Mouse (Mus musculus): ENCODE results near the gene Met.

DNA sequence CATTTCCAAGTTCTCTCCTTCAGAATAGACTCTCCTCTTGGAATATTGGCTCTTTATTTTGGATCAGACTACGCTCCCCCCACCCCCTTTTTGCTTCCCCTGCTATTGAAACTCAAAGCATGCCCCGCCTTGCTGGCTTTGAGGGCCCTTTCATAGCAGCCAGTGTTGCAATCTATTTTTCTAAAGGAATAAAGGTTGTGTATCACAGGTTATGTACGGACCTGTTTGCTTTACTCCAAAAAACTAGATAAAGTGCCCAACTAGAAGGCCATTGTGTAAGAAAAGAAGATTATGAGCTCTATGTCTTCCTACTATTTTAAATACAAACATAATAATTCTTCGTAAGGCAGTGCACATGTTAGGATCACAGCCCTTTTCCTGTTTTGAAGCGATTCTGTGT is 5.4 kb downstream of the Met start:
- TF ChIP-seq CTCF (IDR thresholded peaks at IDR 0.05; ENCODE audit: low read depth) (no peak), EP300 (IDR thresholded peaks at IDR 0.05; ENCODE audit: low read depth) (no peak)
